Mouse (Mus musculus) Patski (cell line): ENCODE results near the gene Hoxc12. TPM values are rescaled to one million over a fixed set of nuclear protein-coding genes. Genes with fewer than 3 reads are reported as not detected.

Experiments used
- ATAC-seq: fragments of 100-300 bp; one replicate; pipeline ENCODE4 v1.8.0; 2021
- CTCF ChIA-PET: fragments of 350-600 bp; sonication (Branson Sonifier 250); formaldehyde crosslinking; loops from one replicate; lab custom pipeline; 2022; ENCODE audit warnings: inconsistent platforms; lab: Charles Lee
- POLR2A ChIA-PET: fragments of 350-600 bp; sonication (Branson Sonifier 250); formaldehyde crosslinking; loops from one replicate; lab custom pipeline; 2022; ENCODE audit warnings: antibody characterized with exemption, inconsistent platforms; lab: Charles Lee
- DNase-seq: peaks from one replicate; pipeline ENCODE4 v3.0.0-alpha.2; 2011; ENCODE audit warnings: low read depth, low spot score
- H3K27me3 ChIP-seq: fragments of 371-371 bp; one replicate; pipeline ENCODE4 v1.5.1; 2021
- CTCF ChIP-seq: fragments of 100-300 bp; IDR thresholded peaks from one replicate; pipeline ENCODE4 v1.5.1; 2021
- in situ Hi-C: fragments of 300-500 bp; cut with MboI; formaldehyde crosslinking; loops from 3 replicates; pipeline ENCODE4 v1.11.1; 2018; ENCODE audit warnings: low pct_unique_long_range_greater_than_20kb, mixed read lengths
- polyA plus RNA-seq: library from polyadenylated mRNA; unstranded; gene quantifications from one replicate; pipeline ENCODE4 v1.2.3, GENCODE M21; 2021

Hoxc12 gene
- polyA plus RNA-seq, 1 experiment from 2014 or later: not detected

GRCm38 (mm10) chr15:102953561-102953960, 17.0 kb downstream of the Hoxc12 start:
- no peak for TF ChIP-seq CTCF
- DNase-seq (no peak), ATAC-seq (no peak)
- POLR2A ChIA-PET: interaction anchor here (0.5 to 0.6 kb wide), 2 partner anchors 96 to 209 kb away, joined by 3 to 4 read pairs; no protein-coding TSS in a partner anchor
- CTCF ChIA-PET: interaction anchor here (1.0 to 1.2 kb wide), 2 partner anchors 10 to 13 kb away, joined by 3 read pairs; partner anchors contain the start of genes Hoxc10 and Hoxc5
- H3K27me3 ChIP-seq: peaks cover 41% of the 10 kb centered on the region
- in situ Hi-C loops: no loop called here

- no peak for TF ChIP-seq CTCF
- DNase-seq (no peak), ATAC-seq (no peak)
- in situ Hi-C loops: no loop called here
- ChIA-PET POLR2A (interaction anchor here (0.6 kb wide), 1 partner anchor 97 kb away, joined by 3 read pairs; no protein-coding TSS in a partner anchor), CTCF (interaction anchor here (1.0 to 1.2 kb wide), 2 partner anchors 10 to 13 kb away, joined by 3 read pairs; partner anchors contain the start of genes Hoxc10 and Hoxc5)
- peaks cover 41% of the 10 kb centered on the region for H3K27me3 ChIP-seq
Measured at GRCm38 (mm10) chr15:102954192-102955006, 17.8 kb downstream of the Hoxc12 start, which contains the start of gene Hoxc11. Gene Hoxc11, plus strand, starts transcription at chr15:102954427.

- no peak for DNase-seq
- no peak for TF ChIP-seq CTCF
- ATAC-seq: no peak
- CTCF ChIA-PET: no interaction called here
- peaks cover 41% of the 10 kb centered on the region for H3K27me3 ChIP-seq
- in situ Hi-C loops: no loop called here
- POLR2A ChIA-PET: no interaction called here
Measured at GRCm38 (mm10) chr15:102955007-102955382, 18.4 kb downstream of the Hoxc12 start.

GRCm38 (mm10) chr15:102955833-102956640, 19.5 kb downstream of the Hoxc12 start:
- no peak for DNase-seq
- in situ Hi-C loops: no loop called here
- no peak for TF ChIP-seq CTCF
- POLR2A ChIA-PET: interaction anchor here (0.6 kb wide), 1 partner anchor 182 kb away, joined by 4 read pairs; no protein-coding TSS in a partner anchor
- CTCF ChIA-PET: no interaction called here
- ATAC-seq: no peak
- H3K27me3 ChIP-seq: peaks cover 41% of the 10 kb centered on the region

- ATAC-seq: no peak
- in situ Hi-C loops: no loop called here
- CTCF ChIA-PET: no interaction called here
- DNase-seq: no peak
- POLR2A ChIA-PET: no interaction called here
- TF ChIP-seq CTCF: no peak
- peaks cover 38% of the 10 kb centered on the region for H3K27me3 ChIP-seq
Measured at GRCm38 (mm10) chr15:102956906-102957305, 20.3 kb downstream of the Hoxc12 start.

GRCm38 (mm10) chr15:102959663-102960191, 23.2 kb downstream of the Hoxc12 start:
- DNase-seq: no peak
- H3K27me3 ChIP-seq: peaks cover 18% of the 10 kb centered on the region
- no peak for TF ChIP-seq CTCF
- in situ Hi-C loops: loop anchor here (10.0 kb wide), 1 partner anchor 345 kb away; no protein-coding TSS in a partner anchor
- CTCF ChIA-PET: no interaction called here
- POLR2A ChIA-PET: no interaction called here
- ATAC-seq: no peak

GRCm38 (mm10) chr15:102961728-102962127, 25.2 kb downstream of the Hoxc12 start:
- no peak for DNase-seq
- no peak for ATAC-seq
- H3K27me3 ChIP-seq: peaks cover 6% of the 10 kb centered on the region
- ChIA-PET POLR2A (no interaction called here), CTCF (no interaction called here)
- in situ Hi-C loops: loop anchor here (10.0 kb wide), 1 partner anchor 343 kb away; no protein-coding TSS in a partner anchor
- TF ChIP-seq CTCF: no peak

- ChIA-PET POLR2A (no interaction called here), CTCF (no interaction called here)
- in situ Hi-C loops: loop anchor here (10.0 kb wide), 1 partner anchor 342 kb away; no protein-coding TSS in a partner anchor
- no peak for ATAC-seq
- DNase-seq: no peak
- TF ChIP-seq CTCF: no peak
- H3K27me3 ChIP-seq: peaks cover 3% of the 10 kb centered on the region
Measured at GRCm38 (mm10) chr15:102962492-102962891, 25.9 kb downstream of the Hoxc12 start.

- in situ Hi-C loops: loop anchor here (10.0 kb wide), 1 partner anchor 342 kb away; no protein-coding TSS in a partner anchor
- POLR2A ChIA-PET: no interaction called here
- CTCF ChIA-PET: interaction anchor here (1.2 kb wide), 1 partner anchor 10 kb away, joined by 3 read pairs; the partner anchor contains the start of gene Hoxc11
- H3K27me3 ChIP-seq: no peaks in the 10 kb centered on the region
- DNase-seq: no peak
- ATAC-seq: no peak
- TF ChIP-seq CTCF: no peak
Measured at GRCm38 (mm10) chr15:102963259-102963658, 26.7 kb downstream of the Hoxc12 start.
